Mouse (Mus musculus): ENCODE data around the gene Dnajb1.
A peak's percentile ranks its signal among the peaks of the same experiment; 100 is the strongest.
"Not testable (repeated sequence)": the region's sequence is repeated elsewhere in the genome, so short reads cannot be mapped to it uniquely, and the experiment has no call there.

Gene Dnajb1

DNA sequence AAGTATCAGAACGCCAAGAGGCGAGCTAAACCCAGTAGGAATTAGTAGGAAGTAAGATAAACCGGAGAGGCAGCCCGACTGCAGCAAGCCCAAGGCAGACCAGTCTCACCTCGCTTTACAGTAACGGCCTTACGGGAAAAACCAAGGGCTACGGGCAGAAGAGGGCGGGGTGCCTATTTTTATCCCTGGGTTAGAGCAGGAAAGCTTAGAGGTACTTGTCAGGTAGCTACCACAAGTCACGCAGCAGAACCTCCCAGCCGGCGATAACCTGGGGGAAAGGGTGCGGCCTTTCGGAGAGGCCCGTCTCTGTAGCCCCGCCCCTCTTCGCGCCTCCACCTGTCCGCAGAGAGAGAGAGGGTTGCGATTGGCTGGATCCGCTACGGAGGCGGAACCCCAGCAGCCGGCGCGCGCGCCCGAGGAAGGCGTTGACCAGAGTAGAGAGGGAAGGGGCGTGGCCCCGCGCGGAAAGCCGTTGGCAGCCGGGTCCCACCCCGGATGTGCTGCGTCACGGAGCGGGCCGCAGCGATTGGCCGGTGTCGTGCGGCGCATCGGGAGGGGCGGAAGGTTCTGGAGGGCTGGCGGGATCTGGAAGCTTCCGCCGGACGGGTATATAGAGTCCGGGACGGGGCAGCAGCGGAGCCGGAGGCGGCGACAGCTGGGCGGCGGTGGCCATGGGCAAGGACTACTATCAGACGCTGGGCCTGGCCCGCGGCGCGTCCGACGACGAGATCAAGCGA lies at the start of gene Dnajb1, which contains the start of gene Tecr:
TSS of gene Dnajb1 (plus strand) at position 533 of the 737 bp plus-strand sequence.
TSS of gene Tecr (minus strand) at position 311 of the 737 bp plus-strand sequence.
- DNase-seq (ENCODE audit: low read depth, low spot score), result peak; percentile 100

GRCm38 (mm10) chr8:83562669-83563068 lies 45.3 kb upstream of the Dnajb1 start:
- DNase-seq (ENCODE audit: low read depth, low spot score), result no peak

DNA sequence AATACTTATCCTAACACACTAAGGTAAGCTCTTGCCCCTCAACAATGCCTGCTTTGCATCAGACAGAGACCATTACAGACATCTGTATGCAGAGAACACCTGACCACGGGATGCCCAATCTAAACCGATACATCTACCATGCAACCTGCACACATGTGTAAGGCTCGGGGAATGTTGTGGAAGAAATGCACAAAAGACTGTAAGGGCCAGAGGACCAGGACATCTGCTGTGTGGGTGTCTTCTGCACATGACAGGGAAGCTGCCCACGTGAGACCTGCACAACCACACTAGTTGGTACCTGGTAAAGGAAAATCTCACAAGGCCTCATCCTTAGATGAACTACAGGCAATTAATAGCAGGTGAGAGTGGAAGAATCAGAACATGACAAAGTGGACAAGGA lies 44.7 kb upstream of the Dnajb1 start:
- DNase-seq (ENCODE audit: low read depth, low spot score), result no peak

DNA sequence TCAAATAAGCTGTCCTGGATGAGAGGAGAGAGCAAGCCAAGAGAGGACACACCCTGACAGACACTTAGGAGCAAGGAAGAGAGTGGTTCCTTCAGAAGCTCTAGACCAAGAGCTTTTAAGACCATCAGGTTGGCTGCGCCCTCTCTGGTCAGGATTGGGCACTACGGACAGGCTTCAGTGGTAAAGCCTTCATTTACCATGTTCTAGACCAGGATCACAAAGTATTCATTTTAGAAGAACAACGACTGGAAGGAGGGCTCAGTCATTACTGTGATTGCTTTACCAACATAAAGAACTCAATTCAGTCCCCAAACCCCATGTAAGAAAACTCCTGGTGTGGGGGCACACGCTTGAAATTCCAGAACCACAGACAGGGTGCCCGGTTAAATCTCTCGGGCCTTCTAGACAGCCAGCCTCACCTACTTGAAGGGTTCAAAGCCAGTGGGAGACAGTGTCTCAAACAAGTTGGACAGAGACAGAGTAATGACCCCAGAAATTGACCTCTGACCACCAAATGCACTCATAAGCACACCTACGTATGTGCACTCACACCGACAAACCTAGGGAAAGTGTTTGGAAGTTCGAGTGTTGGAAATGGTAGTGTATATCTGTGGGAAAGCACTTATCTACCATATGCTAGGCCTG lies 42.1 kb upstream of the Dnajb1 start:
- DNase-seq (ENCODE audit: low read depth, low spot score), result peak; percentile 26

- DNase-seq (ENCODE audit: low read depth, low spot score), result peak; percentile 93
Measured at GRCm38 (mm10) chr8:83566469-83567395, 41.3 kb upstream of the Dnajb1 start, which contains the start of gene Ndufb7. Gene Ndufb7 (plus strand): TSS chr8:83566671.

GRCm38 (mm10) chr8:83567668-83568067 lies 40.3 kb upstream of the Dnajb1 start:
- no peak for DNase-seq (ENCODE audit: low read depth, low spot score)

- peak; percentile 67 for DNase-seq (ENCODE audit: low read depth, low spot score)
Measured at GRCm38 (mm10) chr8:83568128-83568527, 39.9 kb upstream of the Dnajb1 start.

DNA sequence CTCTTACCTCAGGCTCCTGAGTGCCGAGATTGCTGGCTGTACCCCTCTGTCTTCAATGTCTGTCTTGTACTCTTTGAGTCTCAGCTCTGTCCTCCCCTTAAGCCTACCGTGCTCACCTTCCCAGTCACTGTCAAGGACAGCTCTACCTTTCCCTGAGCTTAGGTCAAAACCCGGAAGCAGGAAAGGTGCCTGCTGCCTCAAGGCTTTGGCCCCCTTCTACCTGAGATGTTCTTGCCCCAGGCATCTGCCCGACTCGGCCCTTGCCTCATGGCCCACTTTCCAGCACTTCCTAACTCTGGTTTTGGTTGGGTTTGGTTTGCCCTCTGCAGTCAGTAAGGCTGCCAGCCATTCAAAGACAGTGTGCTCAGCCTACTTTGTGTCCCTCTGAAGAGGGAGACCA lies 39.2 kb upstream of the Dnajb1 start:
- DNase-seq (ENCODE audit: low read depth, low spot score), result no peak

GRCm38 (mm10) chr8:83569165-83569564 lies 38.8 kb upstream of the Dnajb1 start:
- DNase-seq (ENCODE audit: low read depth, low spot score), result no peak

DNA sequence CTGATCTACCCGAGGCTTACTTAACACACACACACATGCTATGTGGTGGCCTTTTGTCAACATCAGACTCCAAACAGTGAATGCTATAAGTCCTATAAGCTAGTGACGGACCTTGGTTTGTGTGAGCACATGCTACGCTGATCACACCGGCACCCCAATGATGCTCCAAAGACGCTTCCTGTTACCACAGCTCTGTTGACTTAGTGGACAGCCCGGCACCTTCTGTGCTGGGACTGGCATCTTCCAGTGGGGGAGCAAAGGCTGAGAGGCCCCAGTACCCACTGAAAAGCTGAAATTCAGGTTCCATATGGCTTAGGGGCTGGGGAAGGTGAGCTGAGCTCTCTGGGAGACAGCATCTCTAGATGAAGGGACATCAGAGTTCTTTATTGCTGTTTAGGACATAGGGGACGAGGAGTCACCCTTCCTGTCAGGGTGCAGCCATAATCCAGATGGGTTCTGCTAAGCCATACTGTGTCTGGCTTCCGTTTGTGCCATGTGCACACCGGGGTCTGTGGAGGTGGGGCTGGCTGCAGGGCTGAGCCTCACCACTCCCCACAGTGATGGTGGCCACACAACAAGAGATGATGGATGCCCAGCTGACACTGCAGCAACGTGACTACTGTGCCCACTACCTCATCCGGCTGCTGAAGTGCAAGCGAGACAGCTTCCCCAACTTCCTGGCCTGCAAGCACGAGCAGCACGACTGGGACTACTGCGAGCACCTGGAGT lies 37.6 kb upstream of the Dnajb1 start:
- no peak for DNase-seq (ENCODE audit: low read depth, low spot score)

DNA sequence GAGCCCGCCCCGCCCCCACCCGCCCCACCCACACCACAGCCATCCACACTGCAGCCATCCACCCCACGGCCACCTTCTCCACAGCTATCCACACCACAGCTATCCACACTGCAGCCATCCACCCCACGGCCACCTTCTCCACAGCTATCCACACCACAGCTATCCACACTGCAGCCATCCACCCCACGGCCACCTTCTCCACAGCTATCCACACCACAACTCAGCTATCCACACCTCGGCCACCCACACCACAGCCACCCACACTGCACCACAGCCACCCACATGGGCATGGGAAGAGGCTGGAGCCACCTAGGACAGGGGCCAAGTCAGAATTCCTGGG lies 37.0 kb upstream of the Dnajb1 start:
- not testable (repeated sequence) for DNase-seq (ENCODE audit: low read depth, low spot score)

- DNase-seq (ENCODE audit: low read depth, low spot score), result no peak
Measured at GRCm38 (mm10) chr8:83571791-83572190, 36.2 kb upstream of the Dnajb1 start.

DNA sequence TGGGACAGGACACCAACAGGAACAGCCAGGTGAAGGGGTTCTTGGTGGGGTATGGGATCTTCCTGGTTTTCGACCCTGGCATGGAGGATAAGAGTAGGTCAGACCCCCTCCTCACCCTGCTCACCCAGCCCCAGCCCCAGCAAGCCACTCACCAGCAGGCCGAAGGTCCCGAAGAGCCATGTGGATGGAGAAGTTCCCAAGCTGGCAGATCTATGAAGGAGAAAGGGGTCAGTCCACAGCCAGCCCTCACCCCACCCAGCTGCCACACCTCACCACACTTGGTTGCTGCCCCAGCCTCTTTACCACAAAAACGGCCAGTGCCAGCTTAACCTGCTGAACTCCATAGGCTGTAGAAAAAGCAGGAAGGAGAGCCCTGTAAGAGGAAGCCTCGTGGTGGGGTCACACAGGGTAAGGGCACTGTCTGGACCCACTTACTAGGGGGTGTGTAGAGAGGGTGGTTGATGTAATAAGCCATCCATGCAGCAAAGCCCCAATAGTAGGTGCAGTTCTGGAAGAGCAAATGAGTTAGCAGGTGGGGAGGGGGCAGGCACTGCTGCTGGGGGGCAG lies 35.7 kb upstream of the Dnajb1 start:
- DNase-seq (ENCODE audit: low read depth, low spot score), result no peak

DNA sequence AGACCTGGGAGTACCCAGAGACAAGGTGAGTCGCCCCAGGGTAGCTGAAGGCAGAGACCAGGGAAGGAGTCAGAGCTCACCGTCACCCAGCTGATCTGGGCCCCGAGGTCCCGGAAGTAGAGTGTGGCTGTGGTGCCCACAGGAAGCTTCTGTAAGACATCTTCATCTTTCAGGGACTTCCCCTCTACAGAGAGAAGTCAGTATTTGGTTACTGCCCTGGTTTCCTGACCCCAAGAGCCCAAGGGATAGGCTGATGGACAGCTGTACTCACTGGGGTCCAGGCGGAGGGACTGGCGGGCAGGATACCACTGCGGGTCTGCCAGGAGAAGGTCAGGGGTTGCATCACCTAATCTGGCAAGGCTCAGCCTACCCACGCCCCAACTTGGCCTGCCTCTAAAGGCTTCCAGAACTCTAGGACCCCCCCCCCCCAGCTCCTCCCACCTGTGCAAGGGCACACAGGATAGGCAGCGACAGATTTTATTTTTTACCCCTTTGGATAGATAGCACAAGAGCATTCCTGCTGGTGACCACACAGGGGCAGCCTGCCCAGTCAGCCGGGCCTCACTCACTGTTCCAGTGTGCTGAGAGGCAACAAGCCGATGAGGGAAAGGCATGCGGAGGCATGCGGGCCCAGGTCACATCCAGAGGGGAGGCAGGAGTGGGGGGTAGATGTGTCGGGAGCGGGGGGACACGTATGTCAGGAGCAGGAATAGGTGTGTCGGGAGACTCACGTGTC lies 34.7 kb upstream of the Dnajb1 start:
- DNase-seq (ENCODE audit: low read depth, low spot score), result no peak

DNA sequence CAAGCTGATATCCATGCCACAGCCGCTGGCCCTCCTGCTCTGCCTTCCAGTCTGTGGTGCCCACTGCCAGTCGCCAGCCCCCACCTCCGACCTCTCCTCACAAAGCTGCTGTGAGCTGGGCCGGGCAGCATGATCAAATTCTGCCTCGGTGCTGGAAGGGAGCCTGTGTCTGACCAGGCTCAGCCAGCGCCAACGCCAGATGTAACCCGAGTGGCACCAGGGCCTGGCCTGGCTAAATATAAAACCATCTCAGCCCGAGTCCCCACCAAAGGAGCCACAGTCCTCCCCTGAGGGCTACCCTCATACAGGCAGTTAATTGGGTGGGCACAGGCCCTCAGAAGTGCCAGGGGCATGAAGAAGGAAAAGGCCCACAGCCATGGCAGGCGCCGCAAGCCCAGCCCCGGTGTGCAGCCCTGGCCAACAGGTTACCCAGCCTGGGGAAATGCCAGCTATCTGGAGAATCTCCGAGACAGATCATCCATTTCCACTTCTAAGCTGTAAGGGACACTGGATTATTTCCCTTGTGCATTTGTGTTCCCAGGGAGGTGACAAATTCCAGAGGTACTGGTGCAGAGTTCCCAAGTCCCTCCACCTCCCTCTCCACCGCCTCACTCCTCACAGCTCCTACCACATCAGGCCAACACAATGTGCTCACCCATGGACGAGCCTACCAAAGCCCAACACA lies 33.2 kb upstream of the Dnajb1 start:
- no peak for DNase-seq (ENCODE audit: low read depth, low spot score)

DNA sequence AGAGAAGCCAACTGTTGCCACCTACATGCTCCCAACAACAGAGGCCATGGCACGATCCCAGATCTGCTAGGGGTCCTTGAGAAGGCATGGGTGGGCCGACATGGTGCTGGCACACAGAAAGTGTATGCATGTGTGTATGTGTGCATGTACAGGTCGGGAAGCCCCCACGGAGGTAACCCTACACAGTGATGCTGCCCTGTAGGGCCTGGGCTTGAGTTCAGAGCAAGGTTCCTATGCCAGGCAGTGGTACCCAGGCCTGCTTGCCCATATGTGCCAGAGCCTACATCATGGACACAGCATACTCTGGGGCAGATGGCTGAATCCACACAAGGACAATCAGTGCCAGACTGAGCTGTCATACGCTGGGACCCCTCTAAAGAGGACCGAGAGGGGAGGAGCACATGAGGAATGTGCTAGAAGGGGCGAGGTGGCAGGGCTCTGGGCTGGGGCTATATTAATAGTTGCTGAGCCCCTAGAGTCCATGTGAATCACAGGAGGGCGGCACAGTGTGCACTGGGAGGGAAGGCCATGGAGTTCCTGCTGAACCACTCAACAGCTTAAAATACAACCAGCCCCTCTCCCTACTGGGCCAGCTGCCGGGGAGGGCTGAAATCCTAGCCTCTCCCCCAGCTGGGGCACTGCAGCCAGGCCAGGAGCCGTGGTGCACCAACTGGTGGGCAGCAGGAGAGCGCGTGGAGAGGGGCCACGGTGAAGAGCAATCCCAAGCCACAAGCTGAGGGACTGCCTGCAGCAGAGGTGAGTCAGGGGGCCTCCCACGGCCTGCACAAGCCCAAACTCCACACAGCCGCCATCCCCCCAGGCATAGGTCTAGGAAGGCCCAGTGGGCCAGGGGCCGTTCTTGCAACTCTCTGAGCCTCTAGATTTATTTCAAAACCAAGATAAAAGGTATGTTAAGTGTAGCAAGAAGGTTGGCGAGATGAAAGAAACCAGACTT lies 32.2 kb upstream of the Dnajb1 start:
- no peak for DNase-seq (ENCODE audit: low read depth, low spot score)

DNA sequence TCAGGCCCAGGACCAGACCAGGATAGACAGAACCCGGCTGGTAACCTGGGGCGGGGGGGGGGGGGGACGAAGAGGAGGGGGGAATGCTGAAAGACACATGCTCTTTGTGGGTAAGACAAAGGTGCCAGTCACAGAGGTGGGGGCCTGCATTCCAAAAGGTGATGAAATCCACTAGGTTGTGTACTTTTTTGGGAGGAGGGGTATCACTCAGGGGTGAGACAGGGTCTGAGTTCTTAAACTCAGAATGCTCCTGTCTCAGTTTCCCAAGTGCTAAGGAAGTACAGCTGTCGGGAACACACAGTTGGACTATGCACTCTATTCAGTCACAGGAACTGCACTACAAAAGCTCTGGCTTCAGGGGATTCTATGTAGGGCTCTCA lies 31.5 kb upstream of the Dnajb1 start:
- DNase-seq (ENCODE audit: low read depth, low spot score), result no peak

GRCm38 (mm10) chr8:83576921-83577320 lies 31.1 kb upstream of the Dnajb1 start:
- DNase-seq (ENCODE audit: low read depth, low spot score), result no peak

DNA sequence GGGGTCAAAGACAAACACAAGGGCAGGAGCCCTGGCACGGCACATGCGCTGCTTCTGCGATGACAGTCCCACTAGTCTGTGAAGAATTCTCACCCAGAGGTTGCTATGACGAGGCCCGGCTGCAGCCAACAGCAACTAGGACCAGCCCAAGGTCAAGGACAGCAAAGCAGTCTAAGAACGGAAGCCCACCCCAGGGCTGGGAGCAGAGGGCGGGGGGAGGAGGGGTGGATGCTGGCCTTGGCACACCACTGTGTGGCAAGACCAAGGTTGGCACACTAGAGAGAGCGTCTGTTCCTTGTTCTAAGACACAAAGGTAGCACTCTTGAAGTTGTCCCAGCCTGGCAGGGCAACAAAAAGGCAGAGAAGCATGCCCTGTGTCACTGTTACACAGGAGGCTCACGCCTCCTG lies 30.6 kb upstream of the Dnajb1 start:
- peak; percentile 37 for DNase-seq (ENCODE audit: low read depth, low spot score)
